Mouse (Mus musculus): ENCODE results near the gene Trip10. TPM values are rescaled to one million over a fixed set of nuclear protein-coding genes. Genes with fewer than 3 reads are reported as not detected.

Trip10 gene
- polyA plus RNA-seq, 1 experiment from 2014 or later: 9.3 TPM

DNA sequence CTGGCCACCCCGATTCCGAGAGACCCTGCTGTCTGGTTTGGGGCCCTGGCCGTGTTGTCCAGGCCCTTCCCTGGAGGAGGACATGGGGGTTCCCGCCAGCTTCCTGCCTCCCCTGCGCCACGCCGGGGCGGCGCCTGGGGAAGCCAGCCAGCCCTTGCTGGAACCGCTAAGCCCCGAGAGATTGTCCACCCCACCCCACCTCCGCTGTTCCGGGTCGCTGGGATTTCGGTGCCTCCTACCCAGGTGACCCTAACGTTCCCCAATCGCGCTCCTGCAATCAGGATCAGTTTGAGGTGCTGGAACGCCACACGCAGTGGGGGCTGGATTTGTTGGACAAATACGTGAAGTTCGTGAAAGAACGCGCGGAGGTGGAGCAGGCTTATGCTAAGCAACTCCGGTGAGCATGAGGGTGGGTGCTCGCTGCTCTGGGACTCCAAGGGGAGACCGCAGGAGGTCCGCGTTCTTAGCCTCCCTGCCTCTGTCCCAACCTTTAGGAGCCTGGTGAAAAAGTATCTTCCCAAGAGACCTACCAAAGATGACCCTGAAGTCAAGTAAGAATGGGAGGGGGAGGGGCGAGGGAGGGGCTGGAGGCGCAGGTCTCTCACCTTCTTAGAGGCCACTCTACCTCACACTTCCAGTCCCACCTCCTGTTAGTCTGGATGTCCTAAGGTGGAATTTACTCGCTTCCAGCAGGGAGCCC is 1.4 kb downstream of the Trip10 start:
- DNase-seq: peak; percentile 42
- H3K9ac ChIP-seq (replicated peaks): peak overlapping the region; percentile 17
- H3K4me2 ChIP-seq (ENCODE audit: low read depth, low read length): peak overlapping the region; percentile 98
- WGBS (ENCODE audit: insufficient replicate concordance): 6% methylated on average over 33 of the region's 33 CpGs
- TF ChIP-seq EP300 (IDR thresholded peaks at IDR 0.05; ENCODE audit: low read depth) (no peak), CTCF (IDR thresholded peaks at IDR 0.05; ENCODE audit: low read depth) (no peak)
- H3K9me3 ChIP-seq (ENCODE audit: low read length): no peaks in the 10 kb centered on the region
- peak overlapping the region; percentile 90 for H3K4me3 ChIP-seq (ENCODE audit: low read depth, low read length)
- ATAC-seq: no peak
- peaks cover 18% of the 10 kb centered on the region for H3K36me3 ChIP-seq (replicated peaks; ENCODE audit: insufficient read depth, low read length)
- no peak overlapping the region for H3K27ac ChIP-seq (ENCODE audit: low read depth)
- no peaks in the 10 kb centered on the region for H3K27me3 ChIP-seq (ENCODE audit: insufficient read depth, low read length)
- peaks cover 27% of the 10 kb centered on the region for H3K4me1 ChIP-seq (ENCODE audit: insufficient read depth)

DNA sequence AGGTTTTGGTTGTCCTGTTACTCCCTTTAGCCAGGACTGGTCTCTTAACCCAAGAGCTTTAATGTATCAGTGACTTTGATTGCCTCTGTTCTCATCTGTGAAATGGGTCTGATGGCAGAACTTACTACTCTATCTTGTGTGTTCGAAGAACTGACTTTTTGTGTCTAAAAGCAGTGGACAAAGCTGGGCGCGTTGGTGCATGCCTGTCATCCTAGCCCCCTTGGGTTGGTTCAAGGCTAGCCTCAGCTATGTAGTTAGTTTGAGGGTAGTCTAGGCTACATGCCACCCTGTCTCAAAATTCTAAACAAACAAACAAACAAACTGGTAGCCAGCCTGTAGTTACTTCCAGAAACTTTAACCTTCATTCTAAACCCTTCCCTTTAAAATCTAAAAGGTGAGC is 2.2 kb downstream of the Trip10 start:
- Histone ChIP-seq H3K4me3 (ENCODE audit: low read depth, low read length) (no peak overlapping the region), H3K36me3 (replicated peaks; ENCODE audit: insufficient read depth, low read length) (peaks cover 22% of the 10 kb centered on the region), H3K4me2 (ENCODE audit: low read depth, low read length) (no peak overlapping the region), H3K27me3 (ENCODE audit: insufficient read depth, low read length) (no peaks in the 10 kb centered on the region), H3K9ac (replicated peaks) (no peak overlapping the region), H3K27ac (ENCODE audit: low read depth) (no peak overlapping the region), H3K9me3 (ENCODE audit: low read length) (no peaks in the 10 kb centered on the region), H3K4me1 (ENCODE audit: insufficient read depth) (peaks cover 21% of the 10 kb centered on the region)
- DNase-seq (no peak), ATAC-seq (no peak)
- WGBS (ENCODE audit: insufficient replicate concordance): 88% methylated on average over 3 of the region's 3 CpGs
- TF ChIP-seq CTCF (IDR thresholded peaks at IDR 0.05; ENCODE audit: low read depth): no peak
- no peak for TF ChIP-seq EP300 (IDR thresholded peaks at IDR 0.05; ENCODE audit: low read depth)

DNA sequence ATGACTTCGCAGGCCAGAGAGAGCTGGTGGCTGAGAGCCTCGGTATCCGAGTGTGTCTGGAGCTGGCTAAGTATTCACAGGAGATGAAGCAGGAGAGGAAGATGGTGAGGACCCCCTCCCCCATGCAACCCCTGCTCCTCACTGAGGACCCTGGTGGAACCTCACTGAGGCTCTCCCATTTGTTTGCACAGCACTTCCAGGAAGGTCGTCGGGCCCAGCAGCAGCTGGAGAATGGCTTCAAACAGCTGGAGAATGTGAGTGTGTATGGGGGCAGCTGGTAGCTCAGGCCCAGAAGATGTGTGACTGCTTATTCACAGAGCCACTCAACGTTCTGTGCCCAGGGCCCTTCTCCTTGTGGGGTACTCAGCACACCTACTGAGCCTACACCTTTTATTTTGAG is 4.1 kb downstream of the Trip10 start:
- WGBS (ENCODE audit: insufficient replicate concordance): 64% methylated on average over 6 of the region's 6 CpGs
- DNase-seq: no peak
- Histone ChIP-seq H3K27ac (ENCODE audit: low read depth) (no peak overlapping the region), H3K27me3 (ENCODE audit: insufficient read depth, low read length) (no peaks in the 10 kb centered on the region), H3K4me2 (ENCODE audit: low read depth, low read length) (no peak overlapping the region), H3K9me3 (ENCODE audit: low read length) (no peaks in the 10 kb centered on the region), H3K36me3 (replicated peaks; ENCODE audit: insufficient read depth, low read length) (peaks cover 28% of the 10 kb centered on the region), H3K9ac (replicated peaks) (no peak overlapping the region), H3K4me3 (ENCODE audit: low read depth, low read length) (no peak overlapping the region), H3K4me1 (ENCODE audit: insufficient read depth) (peaks cover 17% of the 10 kb centered on the region)
- TF ChIP-seq CTCF (IDR thresholded peaks at IDR 0.05; ENCODE audit: low read depth) (no peak), EP300 (IDR thresholded peaks at IDR 0.05; ENCODE audit: low read depth) (no peak)
- no peak for ATAC-seq

DNA sequence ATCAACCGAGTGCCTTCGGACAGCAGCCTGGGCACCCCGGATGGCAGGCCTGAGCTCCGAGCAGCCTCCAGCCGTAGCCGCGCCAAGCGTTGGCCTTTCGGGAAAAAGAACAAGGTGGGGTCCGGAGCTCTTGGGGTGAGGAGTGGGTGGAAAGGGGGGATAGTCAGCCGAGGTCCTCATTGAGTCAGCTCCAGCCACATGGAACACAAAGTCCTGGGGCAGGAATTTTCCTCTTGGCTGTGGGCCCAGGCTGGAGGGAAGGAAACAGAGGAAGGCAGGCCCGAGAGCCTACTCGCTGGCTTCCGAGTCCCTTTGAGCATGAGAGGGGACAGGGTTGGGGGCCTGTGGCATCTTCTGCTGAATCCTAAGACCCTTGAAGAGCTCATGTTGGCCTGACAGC is 6.1 kb downstream of the Trip10 start:
- no peak for TF ChIP-seq EP300 (IDR thresholded peaks at IDR 0.05; ENCODE audit: low read depth)
- no peak for TF ChIP-seq CTCF (IDR thresholded peaks at IDR 0.05; ENCODE audit: low read depth)
- Histone ChIP-seq H3K4me2 (ENCODE audit: low read depth, low read length) (no peak overlapping the region), H3K9ac (replicated peaks) (no peak overlapping the region), H3K4me1 (ENCODE audit: insufficient read depth) (no peaks in the 10 kb centered on the region), H3K4me3 (ENCODE audit: low read depth, low read length) (no peak overlapping the region), H3K36me3 (replicated peaks; ENCODE audit: insufficient read depth, low read length) (peaks cover 38% of the 10 kb centered on the region), H3K9me3 (ENCODE audit: low read length) (no peaks in the 10 kb centered on the region), H3K27ac (ENCODE audit: low read depth) (no peak overlapping the region), H3K27me3 (ENCODE audit: insufficient read depth, low read length) (no peaks in the 10 kb centered on the region)
- 82% methylated on average over 14 of the region's 14 CpGs for WGBS (ENCODE audit: insufficient replicate concordance)
- ATAC-seq (no peak), DNase-seq (no peak)

DNA sequence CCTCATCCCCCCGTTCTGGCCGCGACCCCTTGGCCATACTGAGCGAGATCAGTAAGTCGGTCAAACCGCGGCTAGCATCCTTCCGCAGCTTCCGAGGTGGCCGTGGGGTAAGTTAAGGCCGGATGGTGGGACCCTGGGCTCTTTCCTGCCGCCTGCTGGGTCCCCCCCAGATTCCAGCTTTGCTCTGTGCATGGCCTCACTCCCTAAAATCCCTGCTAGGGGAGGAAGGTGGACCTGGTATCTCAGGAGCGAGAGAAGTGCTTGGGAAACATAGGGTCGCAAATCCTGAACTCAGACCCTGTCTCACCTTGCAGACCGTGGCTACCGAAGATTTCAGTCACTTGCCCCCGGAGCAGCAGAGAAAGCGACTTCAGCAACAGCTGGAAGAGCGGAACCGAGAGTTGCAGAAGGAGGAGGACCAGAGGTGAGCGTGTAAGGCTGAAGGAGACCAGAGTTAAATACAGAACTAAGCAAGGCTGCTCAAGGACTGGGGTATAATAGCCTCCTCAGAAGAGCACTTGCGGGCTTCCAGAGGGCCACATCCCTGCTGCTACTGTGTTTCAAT is 7.7 kb downstream of the Trip10 start:
- Histone ChIP-seq H3K4me2 (ENCODE audit: low read depth, low read length) (no peak overlapping the region), H3K4me3 (ENCODE audit: low read depth, low read length) (no peak overlapping the region), H3K27me3 (ENCODE audit: insufficient read depth, low read length) (no peaks in the 10 kb centered on the region), H3K9me3 (ENCODE audit: low read length) (no peaks in the 10 kb centered on the region), H3K4me1 (ENCODE audit: insufficient read depth) (no peaks in the 10 kb centered on the region), H3K36me3 (replicated peaks; ENCODE audit: insufficient read depth, low read length) (peaks cover 47% of the 10 kb centered on the region), H3K27ac (ENCODE audit: low read depth) (no peak overlapping the region), H3K9ac (replicated peaks) (no peak overlapping the region)
- TF ChIP-seq CTCF (IDR thresholded peaks at IDR 0.05; ENCODE audit: low read depth) (no peak), EP300 (IDR thresholded peaks at IDR 0.05; ENCODE audit: low read depth) (no peak)
- DNase-seq (no peak), ATAC-seq (no peak)
- 91% methylated on average over 22 of the region's 22 CpGs for WGBS (ENCODE audit: insufficient replicate concordance)

DNA sequence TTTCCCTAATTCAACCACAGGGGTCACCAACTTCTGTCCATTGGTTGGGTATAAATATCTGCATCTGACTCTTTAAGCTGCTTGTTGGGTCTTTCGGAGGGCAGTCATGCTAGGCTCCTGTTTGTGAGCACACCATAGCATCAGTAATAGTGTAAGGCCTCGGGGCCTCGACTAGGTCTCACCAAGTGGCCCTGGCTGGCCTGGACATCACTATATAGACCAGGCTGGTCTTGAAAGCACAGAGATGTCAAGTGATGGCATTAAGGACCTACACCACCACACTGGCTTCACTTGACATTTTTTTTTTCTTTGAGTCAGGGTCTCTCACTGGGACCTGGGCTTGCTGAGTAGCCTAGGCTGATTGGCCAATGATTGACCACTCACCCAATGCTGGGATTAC is 8.9 kb downstream of the Trip10 start:
- Histone ChIP-seq H3K4me3 (ENCODE audit: low read depth, low read length) (no peak overlapping the region), H3K4me2 (ENCODE audit: low read depth, low read length) (no peak overlapping the region), H3K4me1 (ENCODE audit: insufficient read depth) (no peaks in the 10 kb centered on the region), H3K27me3 (ENCODE audit: insufficient read depth, low read length) (no peaks in the 10 kb centered on the region), H3K27ac (ENCODE audit: low read depth) (no peak overlapping the region), H3K9me3 (ENCODE audit: low read length) (no peaks in the 10 kb centered on the region), H3K9ac (replicated peaks) (no peak overlapping the region), H3K36me3 (replicated peaks; ENCODE audit: insufficient read depth, low read length) (peaks cover 57% of the 10 kb centered on the region)
- ATAC-seq (no peak), DNase-seq (no peak)
- TF ChIP-seq EP300 (IDR thresholded peaks at IDR 0.05; ENCODE audit: low read depth): no peak
- TF ChIP-seq CTCF (IDR thresholded peaks at IDR 0.05; ENCODE audit: low read depth): no peak
- WGBS (ENCODE audit: insufficient replicate concordance): 79% methylated on average over 3 of the region's 3 CpGs
